Mouse (Mus musculus) liver, embryonic 14.5 days (tissue): Measurements from ENCODE around the gene Farp1.

Experiments used
- CTCF ChIP-seq: IDR thresholded peaks from 2 replicates; pipeline ENCODE4 v1.5.1; 2016; ENCODE audit warnings: antibody characterized with exemption, low read depth, control low read depth
- EP300 ChIP-seq: IDR thresholded peaks from 2 replicates; pipeline ENCODE4 v1.6.1; 2016; ENCODE audit warnings: antibody characterized with exemption, low read depth

GRCm38 (mm10) chr14:121044145-121044544 is 9.1 kb downstream of the Farp1 start:
- TF ChIP-seq CTCF, result no peak
- no peak for TF ChIP-seq EP300
